Mouse (Mus musculus) 3T3-L1 (cell line): ENCODE data around the gene Gm10439.
"Not testable (repeated sequence)": the region's sequence is repeated elsewhere in the genome, so short reads cannot be mapped to it uniquely, and the experiment has no call there.

Experiments used
- DNase-seq: peaks from one replicate; pipeline ENCODE4 v3.0.0-alpha.2; 2015; ENCODE audit warnings: low read depth, low spot score

The Gm10439 gene

GRCm38 (mm10) chrX:149594270-149594669, at the start of gene Gm10439:
TSS of gene Gm10439 (plus strand) at chrX:149594570.
- DNase-seq: not testable (repeated sequence)
